Mouse (Mus musculus) cerebral cortex, adult 2 months (tissue): Measurements from ENCODE around the gene Pde1c.

Experiments
- WGBS: fragments of 180-500 bp; shearing (Covaris S2); methylation state at CpG from one replicate; pipeline ENCODE4 v1.1.7; 2018; 5-methylcytosine and 5-hydroxymethylcytosine counted together

The Pde1c gene

DNA sequence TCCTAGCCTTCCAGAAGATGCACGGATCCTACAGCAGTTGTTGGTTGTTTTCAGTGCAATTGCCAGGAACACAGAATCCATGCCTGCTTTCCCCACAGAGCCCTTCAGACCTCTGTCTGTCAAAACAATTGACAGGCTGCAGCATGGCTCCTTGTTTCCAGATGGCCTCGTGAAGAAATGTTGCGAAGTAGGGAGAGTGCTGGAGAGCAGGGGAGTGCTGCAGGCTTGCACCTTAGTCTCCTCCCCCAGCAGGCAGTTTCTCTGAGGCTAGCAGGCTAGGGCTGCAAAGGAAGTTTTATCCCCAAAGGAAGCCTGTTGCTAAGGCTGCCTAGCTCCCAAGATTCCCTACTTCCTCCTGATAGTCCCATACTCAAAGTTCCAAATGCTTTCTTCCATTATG, 246.1 kb downstream of the Pde1c start:
- WGBS = 34% methylated on average over 3 of the region's 3 CpGs

DNA sequence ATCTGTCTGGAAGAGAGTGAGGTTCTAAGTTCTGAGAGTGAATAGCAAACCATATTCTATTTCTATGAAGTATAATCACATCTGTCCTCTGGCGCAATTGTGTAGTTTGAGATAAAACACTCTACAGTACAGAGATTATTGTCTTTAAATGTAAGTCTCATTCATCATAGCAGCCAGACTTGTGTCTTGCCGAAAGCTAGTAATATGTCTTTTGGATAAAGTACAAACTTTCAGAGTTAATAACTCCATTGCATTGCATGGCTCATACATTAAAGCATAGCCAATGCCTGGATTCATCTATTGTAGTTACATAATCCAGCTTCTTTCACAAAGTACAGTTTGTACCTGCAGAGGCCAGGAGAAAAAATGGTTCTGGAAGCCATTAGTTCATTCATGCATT, 262.8 kb downstream of the Pde1c start:
- WGBS = 96% methylated on average over 2 of the region's 2 CpGs

DNA sequence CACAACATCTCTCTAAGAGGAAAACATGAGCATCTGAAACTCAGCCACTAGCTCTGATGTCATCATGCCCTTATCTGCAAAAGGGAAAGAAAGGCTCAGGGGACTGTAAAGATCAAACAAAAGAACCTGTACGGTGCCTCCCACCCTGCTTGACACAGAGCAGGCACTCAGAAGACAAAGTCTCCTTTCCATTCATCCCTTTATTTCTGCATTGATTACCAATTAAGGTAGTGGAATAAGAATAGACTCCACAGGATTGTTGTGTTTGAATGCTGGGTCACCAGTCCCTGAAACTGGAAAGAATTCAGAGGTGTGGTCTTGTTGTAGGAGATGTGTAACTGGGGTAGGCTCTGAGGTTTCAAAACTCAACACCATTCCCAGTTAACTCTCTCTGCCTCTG, 276.7 kb downstream of the Pde1c start:
- 59% methylated on average over 1 of the region's 1 CpGs for WGBS

DNA sequence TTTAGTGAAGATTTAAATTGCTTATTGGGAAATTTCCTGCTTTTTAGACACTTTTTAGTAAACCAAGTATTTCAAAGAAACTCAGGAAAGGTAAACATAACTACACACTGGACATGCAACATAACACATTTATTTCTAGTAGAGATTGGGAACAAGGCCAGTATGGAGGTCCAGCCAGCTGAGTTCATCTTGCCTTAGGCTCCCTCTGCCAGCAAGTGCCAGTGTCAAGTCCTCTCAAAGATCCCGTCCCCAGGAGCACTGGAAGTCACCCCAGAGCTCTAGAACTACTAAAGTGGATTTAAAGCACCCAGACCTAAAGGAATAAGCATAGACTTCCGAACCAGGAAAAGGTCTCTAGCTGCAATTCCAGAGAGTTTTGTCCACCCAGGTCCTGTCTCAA, 279.6 kb downstream of the Pde1c start:
- 75% methylated on average over 2 of the region's 2 CpGs for WGBS

DNA sequence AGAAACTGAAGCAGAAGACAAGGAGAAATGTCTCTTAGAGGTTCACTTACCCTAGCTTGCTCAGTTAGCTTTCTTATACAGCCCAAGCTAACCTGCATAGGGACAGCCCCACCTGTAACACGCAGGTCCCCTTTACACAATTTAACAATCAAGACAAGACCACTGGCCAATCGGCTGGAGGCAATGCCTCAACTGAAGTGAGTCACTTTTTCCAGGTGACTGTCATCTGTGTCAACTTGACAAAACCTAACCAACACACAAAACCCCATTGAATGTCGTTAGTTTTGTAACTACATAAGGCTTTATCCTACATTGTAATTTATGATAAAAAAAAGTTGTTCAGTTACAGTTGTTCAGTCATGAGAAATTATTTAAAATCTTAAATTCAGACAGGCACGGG, 284.1 kb downstream of the Pde1c start:
- 92% methylated on average over 4 of the region's 4 CpGs for WGBS

DNA sequence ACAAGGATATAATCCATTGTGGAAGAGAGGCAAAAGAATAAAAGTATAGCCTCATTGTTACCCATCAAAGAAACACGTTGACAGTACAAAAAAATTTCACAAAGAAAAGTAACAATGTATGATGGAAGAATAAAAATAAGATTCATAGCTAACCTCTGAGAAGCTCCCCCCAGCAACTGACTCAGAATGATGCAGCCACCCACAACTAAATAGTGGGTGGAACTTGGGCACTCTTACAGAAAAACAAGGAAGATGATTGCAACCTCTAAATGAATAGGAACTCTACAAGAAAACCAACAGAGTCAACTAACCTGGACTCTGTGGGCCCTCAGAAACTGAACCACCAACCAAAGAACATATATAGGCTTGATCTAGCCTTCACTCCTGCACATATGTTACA, 293.4 kb downstream of the Pde1c start:
- 56% methylated on average over 1 of the region's 1 CpGs for WGBS

DNA sequence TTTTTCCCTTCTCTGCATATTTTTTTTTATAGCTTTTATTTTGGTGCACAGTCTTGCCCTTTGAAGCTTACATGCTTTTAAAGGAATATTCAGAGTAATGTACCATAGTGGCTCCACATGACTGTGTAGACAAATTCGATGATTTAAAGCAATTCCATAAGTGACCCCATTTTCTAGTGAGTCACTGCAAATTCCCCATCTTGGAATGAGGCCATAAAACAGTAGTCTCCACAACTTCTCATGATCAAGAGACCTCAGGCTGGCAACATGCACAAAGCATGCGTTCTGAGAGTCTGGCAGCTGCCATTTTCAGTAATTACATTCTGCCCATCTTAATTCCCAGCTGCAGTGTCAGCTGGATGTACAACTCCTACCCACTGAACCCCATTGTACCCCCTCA, 297.2 kb downstream of the Pde1c start:
- WGBS = 66% methylated on average over 2 of the region's 2 CpGs

DNA sequence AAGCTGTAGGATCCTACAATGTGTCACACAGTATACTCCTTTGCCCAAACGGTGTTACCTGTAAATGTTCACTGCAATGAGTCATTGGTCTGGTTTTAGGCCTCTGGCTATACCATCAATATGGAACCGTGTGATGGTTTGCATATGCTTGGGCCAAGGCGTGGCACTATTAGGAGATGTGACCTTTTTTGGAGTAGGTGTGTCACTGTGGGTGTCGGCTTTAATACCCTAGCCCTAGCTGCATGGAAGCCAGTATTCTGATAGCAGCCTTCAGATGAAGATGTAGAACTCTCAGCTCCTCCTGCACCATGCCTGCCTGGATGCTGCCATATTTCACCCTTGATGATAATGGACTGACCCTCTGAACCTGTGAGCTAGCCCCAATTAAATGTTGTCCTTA, 304.4 kb downstream of the Pde1c start:
- WGBS = 88% methylated on average over 4 of the region's 4 CpGs

DNA sequence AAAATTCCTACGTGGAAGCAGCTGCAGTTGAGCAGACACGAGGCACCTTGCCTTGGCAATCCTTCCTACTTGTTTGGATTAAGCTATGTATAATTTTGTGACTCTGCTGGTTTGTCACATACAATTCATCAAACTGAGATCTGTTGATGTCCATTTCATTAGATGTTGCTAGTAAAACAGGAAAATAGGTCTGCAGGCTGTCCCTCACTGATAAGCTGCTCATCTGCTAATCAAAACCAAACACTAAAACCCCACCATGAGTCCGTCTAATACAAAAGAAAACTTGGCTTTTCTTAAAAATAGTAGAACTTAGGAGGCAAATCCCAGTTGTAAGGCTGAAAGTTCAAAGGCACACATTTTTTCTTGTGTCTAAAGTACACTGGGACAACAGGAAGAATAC, 308.8 kb downstream of the Pde1c start:
- 80% methylated on average over 3 of the region's 3 CpGs for WGBS

DNA sequence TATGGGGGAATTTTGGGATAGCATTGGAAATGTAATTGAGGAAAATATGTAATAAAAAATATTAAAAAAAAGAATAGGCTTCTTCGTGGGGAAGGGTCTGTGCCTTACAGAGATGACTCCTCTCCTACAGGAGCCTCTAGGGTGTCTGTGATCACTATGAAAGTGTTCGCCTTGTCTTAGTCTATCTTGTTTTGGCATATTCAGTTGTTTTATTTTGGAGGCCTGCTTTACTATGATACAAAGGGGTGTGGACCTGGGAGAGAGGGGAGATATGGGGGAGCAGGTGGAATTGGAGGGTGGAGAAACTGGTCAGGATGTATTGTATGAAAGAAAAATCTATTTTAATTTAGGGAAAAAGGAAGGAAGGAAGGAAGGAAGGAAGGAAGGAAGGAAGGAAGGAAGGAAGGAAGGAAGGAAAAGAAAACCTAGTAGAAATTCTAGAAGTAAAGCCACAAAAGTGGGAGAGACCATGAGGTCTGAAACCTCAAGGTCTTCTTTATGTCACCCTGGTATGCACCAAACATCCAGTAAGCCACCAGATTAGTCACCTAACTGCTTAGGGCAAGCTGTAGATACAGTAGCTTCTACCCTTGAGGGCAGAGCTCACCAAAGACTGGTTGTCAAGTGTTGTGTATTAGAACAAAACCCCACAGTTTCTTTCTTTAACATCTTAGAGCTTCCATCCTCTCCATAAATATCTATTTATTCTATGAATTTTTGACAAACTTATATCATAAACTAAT, 311.2 kb downstream of the Pde1c start:
- whole genome bisulfite sequencing = 94% methylated on average over 2 of the region's 2 CpGs

DNA sequence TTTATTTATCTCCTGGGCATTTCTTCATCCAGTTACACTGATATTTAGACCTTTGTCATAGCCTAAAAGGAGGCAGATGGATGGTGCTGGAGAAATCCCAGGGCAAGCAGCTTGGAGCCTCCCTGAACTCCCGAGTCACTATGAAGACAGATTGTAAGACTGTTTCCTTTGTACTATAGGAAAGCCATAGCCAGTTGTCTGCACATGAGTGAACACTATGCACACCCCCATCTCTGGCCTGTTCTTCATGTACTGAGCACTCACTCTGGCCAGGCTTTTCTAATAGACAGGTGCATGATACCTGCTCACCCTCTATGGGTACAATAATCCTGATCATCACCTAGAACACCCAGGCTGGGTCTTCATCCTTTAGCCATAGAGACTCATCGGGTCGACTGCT, 318.8 kb downstream of the Pde1c start:
- 84% methylated on average over 3 of the region's 3 CpGs for WGBS

DNA sequence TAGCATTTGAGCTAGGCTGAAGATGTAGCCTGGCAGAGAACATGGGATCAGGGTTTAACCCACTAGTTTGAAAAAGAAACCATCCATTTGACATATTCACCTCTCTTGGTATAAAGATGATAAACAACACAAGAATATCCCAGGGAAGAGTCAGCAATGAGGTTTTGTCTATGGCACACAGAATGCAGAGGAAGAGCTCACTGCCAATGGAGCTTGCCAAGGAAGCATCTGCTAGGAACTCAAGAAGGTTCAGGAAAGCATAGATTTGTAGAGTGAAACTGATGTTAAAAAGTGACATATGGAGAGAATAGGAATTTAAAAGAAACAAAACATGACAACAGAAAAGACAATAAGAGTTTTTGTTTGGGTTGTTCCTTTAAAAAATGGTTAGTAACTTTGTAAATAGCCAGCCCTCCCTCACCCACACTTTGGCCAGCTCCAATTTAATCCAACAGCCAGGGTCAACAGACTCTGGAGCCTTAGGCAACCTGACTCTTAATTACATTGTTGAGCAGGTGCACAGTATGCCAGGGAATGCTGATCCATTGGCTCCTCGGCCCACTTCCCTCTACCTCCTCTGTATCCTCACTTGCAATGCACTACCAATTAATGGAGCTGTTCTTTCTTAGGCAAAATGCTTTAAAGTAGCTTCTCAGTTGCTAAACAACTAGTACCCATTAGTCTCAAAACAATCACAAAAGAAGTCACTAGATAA, 377.3 kb downstream of the Pde1c start:
- 74% methylated on average over 1 of the region's 1 CpGs for WGBS

DNA sequence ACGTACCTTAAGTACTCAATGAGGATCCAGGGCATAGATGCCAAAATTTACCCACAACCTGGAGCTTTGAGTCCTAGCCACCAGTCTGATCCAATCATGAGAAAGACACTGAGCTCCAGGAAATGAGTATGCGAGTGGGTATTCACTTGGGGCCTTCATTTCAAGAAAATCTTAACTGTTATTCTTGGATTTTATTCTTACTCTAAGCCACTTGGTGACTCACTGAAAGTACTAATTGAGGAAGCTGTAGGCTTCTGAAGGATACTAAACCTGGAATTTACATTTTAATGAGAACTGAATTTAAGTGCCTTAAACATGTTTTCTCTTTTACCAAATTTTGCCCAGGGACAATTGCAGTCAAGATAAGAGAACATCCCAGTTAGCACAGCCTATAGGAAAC, 392.4 kb downstream of the Pde1c start:
- 63% methylated on average over 2 of the region's 2 CpGs for WGBS

DNA sequence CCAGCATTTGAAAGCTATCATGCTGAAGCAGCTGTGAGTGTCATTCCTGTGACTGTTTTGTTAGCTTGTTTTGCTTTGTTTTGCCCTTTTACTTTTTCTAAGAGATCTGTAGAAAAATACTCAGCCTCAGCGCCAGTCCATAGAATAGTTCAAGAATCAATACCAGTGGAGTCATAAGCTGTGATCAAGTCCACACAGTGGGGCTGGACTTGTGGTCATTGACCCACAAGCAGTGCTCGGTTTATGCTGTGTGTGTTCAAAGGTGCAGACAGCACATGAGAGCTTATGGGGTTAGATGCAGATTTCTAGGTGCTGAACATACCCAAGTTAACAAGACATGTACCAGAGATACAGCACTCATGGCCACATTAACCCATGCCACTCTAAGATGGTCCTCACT, 396.7 kb downstream of the Pde1c start:
- 87% methylated on average over 2 of the region's 2 CpGs for WGBS

DNA sequence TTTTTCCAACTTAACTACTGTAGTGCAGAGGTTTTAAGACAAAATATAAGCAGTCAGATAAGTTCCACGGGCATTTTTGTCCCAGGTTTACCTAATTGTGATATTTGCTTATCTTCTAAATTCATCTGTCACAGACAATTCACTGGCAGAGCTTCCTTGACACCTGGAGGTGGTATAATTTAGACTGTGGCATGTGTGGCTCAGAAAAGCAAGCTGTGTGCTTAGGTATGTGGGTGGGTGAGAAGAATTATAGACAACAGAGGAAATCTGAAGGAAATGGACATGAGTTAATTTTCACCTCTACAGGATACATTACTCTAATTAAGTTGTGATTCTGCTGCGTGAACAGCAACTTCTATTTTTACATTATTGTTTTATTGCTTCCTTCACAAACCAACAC, 400.2 kb downstream of the Pde1c start:
- 36% methylated on average over 2 of the region's 2 CpGs for WGBS

DNA sequence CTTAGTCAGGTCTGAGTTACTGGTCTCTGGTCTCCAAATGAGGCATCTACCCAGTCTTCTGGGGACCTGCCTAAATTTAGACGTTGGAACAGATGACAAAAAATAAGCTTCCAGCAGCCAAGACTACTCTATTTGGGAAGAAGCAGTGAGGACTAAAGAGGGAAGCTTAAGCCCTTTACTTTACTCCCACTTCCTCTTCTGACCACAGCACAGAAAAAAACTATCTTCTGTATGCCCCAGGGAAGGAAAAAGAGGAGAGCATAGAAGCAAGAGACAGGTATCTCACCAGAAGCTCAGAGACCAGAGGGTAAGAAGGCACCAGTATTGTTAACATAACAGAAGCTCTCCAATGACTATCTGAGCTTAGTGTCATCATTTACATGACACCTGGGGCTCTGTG, 410.7 kb downstream of the Pde1c start:
- 43% methylated on average over 1 of the region's 1 CpGs for WGBS

DNA sequence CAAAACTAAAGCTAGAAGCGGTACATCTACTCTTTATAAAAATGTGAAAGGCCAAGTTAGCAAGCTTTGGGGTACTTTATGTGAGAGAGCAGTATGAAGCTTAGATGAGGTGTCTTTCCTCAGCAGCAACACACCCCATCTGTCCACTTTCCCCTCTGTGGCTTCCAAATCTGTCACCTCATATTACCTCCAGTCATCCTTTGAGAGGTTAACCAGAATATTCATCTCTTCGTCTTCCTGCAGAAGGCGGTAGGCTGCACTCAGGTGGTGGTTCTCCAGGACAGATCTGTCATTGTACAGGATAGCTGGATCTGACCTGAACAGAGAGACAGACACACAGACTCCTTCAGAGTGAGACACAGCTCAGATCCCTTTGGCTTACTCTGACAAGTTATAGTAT, 412.1 kb downstream of the Pde1c start:
- 93% methylated on average over 3 of the region's 3 CpGs for WGBS

DNA sequence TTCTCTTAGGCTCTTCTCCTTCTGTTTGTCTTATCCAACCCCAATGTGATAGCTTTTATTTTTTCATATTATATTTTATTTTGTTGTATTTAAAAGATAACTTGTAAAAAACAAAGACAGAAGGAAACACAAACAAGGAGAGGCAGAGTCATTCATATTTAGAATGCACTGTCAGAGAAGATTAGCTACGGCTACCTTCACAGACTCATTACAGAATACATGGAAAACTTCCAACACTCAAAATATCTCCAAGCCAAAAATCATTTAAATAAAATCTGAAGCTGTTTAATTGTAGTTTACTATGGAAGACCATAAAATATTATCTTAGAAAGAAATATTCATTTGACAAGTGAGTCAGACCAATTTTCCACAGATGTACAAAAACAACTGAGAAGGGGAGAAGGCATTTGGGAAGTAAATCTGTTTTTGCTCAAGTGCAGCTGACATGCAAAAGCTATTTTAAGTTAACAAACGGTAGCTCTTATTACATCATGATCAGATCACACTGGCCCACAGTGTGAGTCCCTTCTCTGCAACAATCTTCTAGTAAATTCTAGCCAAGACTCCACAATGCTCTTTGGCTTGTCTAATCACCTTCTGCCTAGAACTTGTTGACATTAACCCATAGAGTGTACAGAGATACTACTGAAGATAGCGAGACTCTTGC, 438.3 kb downstream of the Pde1c start:
- 45% methylated on average over 3 of the region's 3 CpGs for WGBS

DNA sequence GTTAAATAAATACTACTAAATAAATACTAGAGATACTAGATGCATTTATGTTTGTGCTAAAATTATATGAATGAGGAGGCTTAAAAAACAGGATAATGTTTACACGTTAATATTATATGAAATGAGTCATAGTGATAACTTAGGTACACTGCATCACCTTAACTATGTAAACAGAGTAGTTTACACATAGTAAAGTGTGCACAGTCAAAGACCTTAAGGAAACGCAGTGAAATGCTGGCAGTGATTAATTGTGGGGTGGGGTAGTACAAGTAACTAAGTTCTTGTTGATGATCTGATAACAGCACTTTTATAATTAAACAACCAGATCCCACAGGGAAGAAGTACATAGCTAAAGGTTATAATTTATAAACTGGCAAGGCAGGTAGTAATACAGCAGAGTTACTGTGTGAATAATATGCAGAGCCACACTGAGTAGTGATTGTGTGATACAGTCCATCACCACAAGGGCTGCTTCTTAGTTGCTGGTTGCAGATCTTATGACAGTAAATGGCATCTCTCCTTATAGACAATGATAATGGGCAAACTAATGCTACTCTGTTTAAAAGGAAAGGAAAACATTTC, 469.3 kb downstream of the Pde1c start:
- WGBS = 93% methylated on average over 2 of the region's 2 CpGs

DNA sequence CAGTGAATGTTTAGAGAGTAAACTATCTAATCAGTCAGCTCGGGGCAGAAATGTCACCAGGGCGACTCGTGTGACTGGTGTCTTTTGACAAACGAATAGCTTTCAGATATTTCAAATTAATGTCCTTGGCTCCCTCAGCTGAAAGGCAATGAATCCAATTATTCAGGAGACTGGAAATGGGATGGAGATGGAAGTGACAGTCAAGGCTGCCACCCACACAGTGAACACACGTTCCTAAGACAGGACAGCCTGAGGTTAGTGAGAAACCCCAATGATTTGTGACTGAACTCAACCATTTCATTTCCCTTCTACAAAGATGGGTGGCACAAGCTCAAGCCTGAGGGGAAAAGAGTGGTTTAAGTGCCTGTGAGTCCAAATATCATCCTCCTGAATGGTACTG, 470.5 kb downstream of the Pde1c start:
- WGBS = 70% methylated on average over 5 of the region's 5 CpGs

DNA sequence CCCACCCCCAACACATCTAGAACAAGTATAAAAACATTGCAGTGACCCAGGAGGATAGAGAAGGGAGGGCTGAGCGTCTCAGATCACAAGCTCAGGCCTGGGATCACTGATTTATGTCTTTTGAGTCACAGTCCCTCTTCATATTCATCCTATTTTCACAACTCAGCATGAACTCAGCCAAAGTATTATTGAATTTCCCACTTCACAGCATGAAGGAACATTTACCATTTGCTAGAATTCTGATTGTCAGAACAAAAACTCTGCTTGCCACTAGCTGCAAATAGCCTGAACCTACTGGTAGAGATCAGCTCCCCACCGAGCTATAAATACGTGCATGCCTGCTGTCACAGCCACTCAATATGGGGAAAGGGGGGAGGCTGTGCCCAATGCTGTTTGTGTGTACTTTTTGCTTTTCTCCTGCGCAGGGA, 492.5 kb downstream of the Pde1c start:
- WGBS = 53% methylated on average over 4 of the region's 4 CpGs

DNA sequence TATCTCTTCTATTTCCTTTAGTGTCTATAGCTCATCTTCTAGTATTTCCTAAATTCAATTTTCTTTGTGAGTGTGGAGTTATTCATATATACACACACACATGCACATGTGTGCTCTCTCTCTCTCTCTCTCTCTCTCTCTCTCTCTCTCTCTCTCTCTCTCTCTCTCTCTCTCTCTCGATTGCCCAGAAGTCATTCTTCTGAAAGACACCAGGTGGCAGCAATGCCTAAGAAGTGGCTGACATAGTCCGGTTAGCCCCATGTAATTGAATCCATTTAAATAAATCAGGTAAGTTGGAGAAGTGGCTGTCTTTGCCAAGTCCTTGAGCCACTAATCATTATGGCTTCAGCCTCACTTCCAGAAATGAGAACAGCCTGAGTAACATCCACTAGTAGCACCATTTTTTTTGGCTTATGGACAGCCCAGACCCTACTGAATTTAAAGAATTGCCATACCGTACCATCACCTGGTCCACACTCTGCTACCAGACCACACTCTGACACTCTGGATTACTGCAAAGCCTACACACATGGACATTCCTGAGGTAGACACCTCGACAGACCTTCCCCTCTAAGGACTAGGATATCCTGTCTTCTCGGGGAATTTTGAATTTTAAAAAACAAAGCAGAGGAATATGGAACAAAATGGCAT, 502.1 kb downstream of the Pde1c start:
- WGBS = 39% methylated on average over 5 of the region's 5 CpGs
